ENCODE assay signal across 24 mouse cellular contexts in genomic region chr9:50068576-50068975, GRCm38 (mm10).
"Had no signal": no experiment of that assay in that cellular context is flagged by ENCODE, and none has a peak within 500 bp of the region (broad histone marks: within the 10 kb centered on the region; RNA-seq: fewer than 3 reads in every experiment).

No protein-coding gene starts in this region.

- DNase-seq: gastrocnemius, adult 2 months; gastrocnemius, postnatal 10 days; gastrocnemius, postnatal 25 days; heart, adult 18-20 months; heart, postnatal 14 days; heart, postnatal 36 days; kidney, adult 11 months; kidney, adult 2 months; kidney, adult 9 months; kidney, postnatal 14 days; kidney, postnatal 36 days; layer of hippocampus, adult 9-11 months; layer of hippocampus, postnatal 36 days had no signal

- H3K4me3 ChIP-seq: gastrocnemius, adult 2 months; heart, embryonic 13.5 days; heart, embryonic 15.5 days; hindbrain, embryonic 13.5 days; hindbrain, embryonic 15.5 days; kidney, embryonic 15.5 days; limb, embryonic 13.5 days; limb, embryonic 15.5 days; liver, embryonic 12.5 days had no signal

- H3K27ac ChIP-seq: gastrocnemius, adult 2 months; heart, embryonic 13.5 days; heart, embryonic 15.5 days; hindbrain, embryonic 13.5 days; hindbrain, embryonic 15.5 days; hindbrain, postnatal 0 days; kidney, embryonic 15.5 days; kidney, postnatal 0 days; limb, embryonic 13.5 days; limb, embryonic 15.5 days; liver, embryonic 12.5 days; liver, embryonic 14.5 days had no signal

- H3K4me1 ChIP-seq: heart, embryonic 13.5 days; heart, embryonic 15.5 days; hindbrain, embryonic 13.5 days; hindbrain, embryonic 15.5 days; kidney, embryonic 15.5 days; limb, embryonic 13.5 days; limb, embryonic 15.5 days; liver, embryonic 12.5 days had no signal
